Mouse (Mus musculus) spleen, adult 18-20 months (tissue): ENCODE measurements around the gene Pak7.

Source experiments
- DNase-seq, 2 experiments: peaks; one replicate each; pipeline ENCODE4 v3.0.0; 2022; ENCODE audit warnings: mixed read lengths in 2 of 2

Gene Pak7

GRCm38 (mm10) chr2:136150752-136151151 is 237.0 kb downstream of the Pak7 start:
- no peak for DNase-seq

GRCm38 (mm10) chr2:136149530-136149929 is 238.2 kb downstream of the Pak7 start:
- DNase-seq = no peak

- peak in 1 of 2 experiments; percentile 48 for DNase-seq
Observed at GRCm38 (mm10) chr2:136148999-136149398, 238.8 kb downstream of the Pak7 start.

- DNase-seq = no peak
Observed at GRCm38 (mm10) chr2:136140807-136141206, 247.0 kb downstream of the Pak7 start.

- no peak for DNase-seq
Observed at GRCm38 (mm10) chr2:136139159-136140069, 248.4 kb downstream of the Pak7 start.

GRCm38 (mm10) chr2:136138451-136138850 is 249.3 kb downstream of the Pak7 start:
- no peak for DNase-seq

- DNase-seq = no peak
Observed at GRCm38 (mm10) chr2:136121867-136122266, 265.9 kb downstream of the Pak7 start.

GRCm38 (mm10) chr2:136118006-136118405 is 269.8 kb downstream of the Pak7 start:
- no peak for DNase-seq

- DNase-seq = no peak
Observed at GRCm38 (mm10) chr2:136113374-136113773, 274.4 kb downstream of the Pak7 start.

- no peak for DNase-seq
Observed at GRCm38 (mm10) chr2:136109038-136109363, 278.8 kb downstream of the Pak7 start.

GRCm38 (mm10) chr2:136108124-136109037 is 279.4 kb downstream of the Pak7 start:
- DNase-seq = no peak

GRCm38 (mm10) chr2:136107597-136107996 is 280.2 kb downstream of the Pak7 start:
- DNase-seq = no peak

- DNase-seq = no peak
Observed at GRCm38 (mm10) chr2:136097143-136097542, 290.6 kb downstream of the Pak7 start.

- no peak for DNase-seq
Observed at GRCm38 (mm10) chr2:136095978-136096377, 291.8 kb downstream of the Pak7 start.

- no peak for DNase-seq
Observed at GRCm38 (mm10) chr2:136064356-136064755, 323.4 kb downstream of the Pak7 start.

GRCm38 (mm10) chr2:136059029-136059669 is 328.6 kb downstream of the Pak7 start:
- no peak for DNase-seq

GRCm38 (mm10) chr2:136058398-136058797 is 329.4 kb downstream of the Pak7 start:
- no peak for DNase-seq

- DNase-seq = no peak
Observed at GRCm38 (mm10) chr2:136057861-136058331, 329.9 kb downstream of the Pak7 start.

- DNase-seq = no peak
Observed at GRCm38 (mm10) chr2:136051688-136052289, 336.0 kb downstream of the Pak7 start, which contains the start of gene Lamp5. Gene Lamp5, plus strand, starts transcription at chr2:136052239.

- DNase-seq = no peak
Observed at GRCm38 (mm10) chr2:136050793-136051615, 336.8 kb downstream of the Pak7 start.

- no peak for DNase-seq
Observed at GRCm38 (mm10) chr2:136048464-136048863, 339.3 kb downstream of the Pak7 start.
